Comparison of ENCODE assay signal across 8 mouse cellular contexts in genomic region chr17:44078631-44079350, GRCm38 (mm10). TPM values are rescaled to one million over a fixed set of nuclear protein-coding genes. Genes with fewer than 3 reads are reported as not detected.
A peak's percentile ranks its signal among the peaks of the same experiment; 100 is the strongest.
DNase-seq lines count a peak whose midpoint lies in the region; ATAC-seq and TF ChIP-seq lines count a peak whose summit lies in the region.

Enpp5 (plus strand) TSS chr17:44078813.

- peak; percentile 43 to 46; a peak in 2 of 4 replicates for TF ChIP-seq POLR2A in MEL (IDR thresholded peaks at IDR 0.05; ENCODE audit: control insufficient read depth in 1 of 2, insufficient read depth in 1 of 2, low read depth in 1 of 2, low read length in 2 of 2, poor library complexity in 1 of 2)
- TF ChIP-seq POLR2A in cerebellum, adult 2 months (IDR thresholded peaks at IDR 0.05; ENCODE audit: borderline replicate concordance, insufficient read depth, low read length): peak; percentile 77
- peak; percentile 79; the same call in 1 of the 2 replicates for TF ChIP-seq POLR2A in lung, adult 2 months (IDR thresholded peaks at IDR 0.05; ENCODE audit: borderline replicate concordance, extremely low read depth, low read depth, low read length)
- peak; percentile 47 for TF ChIP-seq POLR2A in olfactory bulb, adult 2 months (IDR thresholded peaks at IDR 0.05; ENCODE audit: insufficient read depth, low read depth, low read length)

- H3K36me3 ChIP-seq in MEL (ENCODE audit: control insufficient read depth in 1 of 2, insufficient read depth in 2 of 2, low read length in 2 of 2): peaks cover 3 to 12% of the 10 kb centered on the region in 2 experiments
- peaks cover 24% of the 10 kb centered on the region for H3K36me3 ChIP-seq in forebrain, postnatal 0 days (ENCODE audit: insufficient read depth)

- peak; percentile 93 for DNase-seq in MEL (ENCODE audit: low read depth, low spot score)
- DNase-seq in cerebellum, adult 2 months: peak; percentile 93 to 95
- peak; percentile 95 for DNase-seq in forebrain, postnatal 0 days
- peak; percentile 73 to 75 for DNase-seq in heart, postnatal 36 days
- DNase-seq in layer of hippocampus, adult 2 months (ENCODE audit: low spot score in 2 of 2): peak; percentile 89 to 93
- DNase-seq in lung, adult 2 months: peak; percentile 84
- peak; percentile 72 to 80 for DNase-seq in thymus, adult 18-20 months

- H3K9ac ChIP-seq in MEL (ENCODE audit: control insufficient read depth, low read depth, low read length, poor library complexity, severe bottlenecking): peak within 1 kb of the TSS; percentile 72
- peak within 1 kb of the TSS; percentile 76 for H3K9ac ChIP-seq in forebrain, postnatal 0 days

- intact Hi-C loops in heart, postnatal 36 days (cut with DNase I): loop anchor here (10.0 kb wide), 1 partner anchor 176 kb away; no protein-coding TSS in a partner anchor

- peak; percentile 99 for ATAC-seq in forebrain, postnatal 0 days

- no peak for TF ChIP-seq CTCF in MEL (IDR thresholded peaks at IDR 0.05 in 2 of 3, conservative IDR thresholded peaks at IDR 0.05 in 1 of 3; ENCODE audit: control insufficient read depth in 1 of 3, insufficient read depth in 1 of 3, low read depth in 2 of 3, low read length in 3 of 3, poor library complexity in 1 of 3, severe bottlenecking in 1 of 3)
- no peak for TF ChIP-seq CTCF in cerebellum, adult 2 months (IDR thresholded peaks at IDR 0.05; ENCODE audit: borderline replicate concordance, insufficient read depth, low read depth, low read length)
- 0 out of 2 replicates have a peak, but pooled peaks have one; percentile 8 for TF ChIP-seq CTCF in forebrain, postnatal 0 days (IDR thresholded peaks at IDR 0.05; ENCODE audit: low read depth)
- TF ChIP-seq CTCF in layer of hippocampus, adult 2 months (conservative IDR thresholded peaks at IDR 0.05): no peak
- no peak for TF ChIP-seq CTCF in lung, adult 2 months (IDR thresholded peaks at IDR 0.05; ENCODE audit: insufficient read depth, low read length)
- TF ChIP-seq CTCF in olfactory bulb, adult 2 months (IDR thresholded peaks at IDR 0.05; ENCODE audit: insufficient read depth, low read depth, low read length): no peak

- H3K4me3 ChIP-seq in MEL (ENCODE audit: control insufficient read depth in 1 of 2, insufficient read depth in 1 of 2, low read depth in 2 of 2, low read length in 2 of 2): peak within 1 kb of the TSS; percentile 67 to 100
- H3K4me3 ChIP-seq in cerebellum, adult 2 months (replicated peaks; ENCODE audit: insufficient read depth, low read depth, low read length): peak within 1 kb of the TSS; percentile 62
- peak within 1 kb of the TSS; percentile 65 for H3K4me3 ChIP-seq in forebrain, postnatal 0 days (ENCODE audit: low read depth, low read length)
- peak within 1 kb of the TSS; percentile 97 for H3K4me3 ChIP-seq in layer of hippocampus, adult 2 months
- peak within 1 kb of the TSS; percentile 80 for H3K4me3 ChIP-seq in lung, adult 2 months (replicated peaks; ENCODE audit: extremely low read depth, low read depth, low read length)
- peak within 1 kb of the TSS; percentile 91 for H3K4me3 ChIP-seq in olfactory bulb, adult 2 months (ENCODE audit: insufficient read depth, low read depth, low read length)

- no peaks in the 10 kb centered on the region for H3K27me3 ChIP-seq in MEL (ENCODE audit: control insufficient read depth in 1 of 2, insufficient read depth in 2 of 2, low read length in 2 of 2)
- H3K27me3 ChIP-seq in cerebellum, adult 2 months (ENCODE audit: control insufficient read depth, insufficient read depth, low read length): no peaks in the 10 kb centered on the region
- H3K27me3 ChIP-seq in forebrain, postnatal 0 days (ENCODE audit: insufficient read depth, low read length): no peaks in the 10 kb centered on the region

- H3K4me1 ChIP-seq in MEL (ENCODE audit: control insufficient read depth in 1 of 2, insufficient read depth in 2 of 2, low read length in 2 of 2): peaks cover 20 to 22% of the 10 kb centered on the region in 2 experiments
- H3K4me1 ChIP-seq in cerebellum, adult 2 months (ENCODE audit: control insufficient read depth, insufficient read depth, low read length): peaks cover 2% of the 10 kb centered on the region; the same call in 1 of the 2 replicates
- H3K4me1 ChIP-seq in forebrain, postnatal 0 days (ENCODE audit: insufficient read depth): peaks cover 4% of the 10 kb centered on the region
- H3K4me1 ChIP-seq in lung, adult 2 months (ENCODE audit: control insufficient read depth, insufficient read depth, low read length): peaks cover 4% of the 10 kb centered on the region
- peaks cover 3% of the 10 kb centered on the region; the same call in 1 of the 2 replicates for H3K4me1 ChIP-seq in olfactory bulb, adult 2 months (ENCODE audit: control insufficient read depth, insufficient read depth, low read length)

- peak within 1 kb of the TSS; percentile 65 for H3K4me2 ChIP-seq in forebrain, postnatal 0 days (ENCODE audit: low read depth)

- peak within 1 kb of the TSS; percentile 47 for H3K27ac ChIP-seq in MEL (ENCODE audit: control insufficient read depth, low read depth, low read length)
- peak within 1 kb of the TSS; percentile 67; the same call in 1 of the 2 replicates for H3K27ac ChIP-seq in cerebellum, adult 2 months (ENCODE audit: insufficient read depth, low read length)
- H3K27ac ChIP-seq in forebrain, postnatal 0 days (ENCODE audit: low read depth, low read length): peak within 1 kb of the TSS; percentile 94
- peak within 1 kb of the TSS; percentile 97 for H3K27ac ChIP-seq in layer of hippocampus, adult 2 months
- H3K27ac ChIP-seq in olfactory bulb, adult 2 months (ENCODE audit: insufficient read depth, low read depth, low read length): peak within 1 kb of the TSS; percentile 79

- no peaks in the 10 kb centered on the region for H3K9me3 ChIP-seq in MEL (replicated peaks; ENCODE audit: insufficient read depth, low read length)
- H3K9me3 ChIP-seq in forebrain, postnatal 0 days (ENCODE audit: low read length): no peaks in the 10 kb centered on the region

- TF ChIP-seq EP300 in MEL (IDR thresholded peaks at IDR 0.05; ENCODE audit: low read depth in 1 of 2, low read length in 2 of 2): 0 out of 4 replicates have a peak, but pooled peaks of 1 of the 2 experiments have one; percentile 14

- H3K79me2 ChIP-seq in MEL (ENCODE audit: control insufficient read depth, insufficient read depth, low read length, poor library complexity): 0 out of 2 replicates have a peak, but pooled peaks cover 2% of the 10 kb centered on the region

- no peak for TF ChIP-seq RAD21 in MEL (IDR thresholded peaks at IDR 0.05; ENCODE audit: low read depth, low read length)

- 1% methylated on average over 31 of the region's 31 CpGs for WGBS in cerebellum, adult 2 months
- 1% methylated on average over 30 of the region's 31 CpGs for WGBS in forebrain, postnatal 0 days
- WGBS in lung, adult 2 months: 1% methylated on average over 31 of the region's 31 CpGs
- WGBS in olfactory bulb, adult 2 months: under 1% methylated on average over 31 of the region's 31 CpGs

TF ChIP-seq in MEL, 35 proteins besides CTCF, POLR2A, EP300 and RAD21 (continues in another document):
- TF ChIP-seq SIN3A (IDR thresholded peaks at IDR 0.05; ENCODE audit: low read length): peak; percentile 37; the same call in 1 of the 2 replicates
- TF ChIP-seq ELF1 (IDR thresholded peaks at IDR 0.05; ENCODE audit: low read depth, low read length): peak; percentile 63; the same call in 1 of the 2 replicates
- TF ChIP-seq ZMIZ1 (IDR thresholded peaks at IDR 0.05; ENCODE audit: low read depth, low read length): no peak
- TF ChIP-seq MYC (IDR thresholded peaks at IDR 0.05; ENCODE audit: low read depth, low read length): no peak
- TF ChIP-seq MAX (IDR thresholded peaks at IDR 0.05; ENCODE audit: low read length): peak; percentile 26; the same call in 1 of the 2 replicates
- no peak for TF ChIP-seq ZNF384 (IDR thresholded peaks at IDR 0.05; ENCODE audit: low read depth, low read length)
- TF ChIP-seq POLR2AphosphoS5 (IDR thresholded peaks at IDR 0.05; ENCODE audit: borderline replicate concordance, low read depth, low read length): no peak
- peak; percentile 77; the same call in 1 of the 2 replicates for TF ChIP-seq MAZ (IDR thresholded peaks at IDR 0.05; ENCODE audit: low read depth, low read length)
- no peak for TF ChIP-seq MEF2A (IDR thresholded peaks at IDR 0.05; ENCODE audit: extremely low read depth, insufficient replicate concordance, low read depth, low read length, poor library complexity, severe bottlenecking)
- TF ChIP-seq NRF1 (IDR thresholded peaks at IDR 0.05; ENCODE audit: insufficient read depth, low read depth, low read length, poor library complexity, severe bottlenecking): peak; percentile 50
- TF ChIP-seq RCOR1 (IDR thresholded peaks at IDR 0.05; ENCODE audit: low read depth, low read length): 0 out of 2 replicates have a peak, but pooled peaks have one; percentile 19
- no peak for TF ChIP-seq TAL1 (IDR thresholded peaks at IDR 0.05; ENCODE audit: low read length)
- TF ChIP-seq BHLHE40 (IDR thresholded peaks at IDR 0.05; ENCODE audit: borderline replicate concordance, low read depth, low read length): no peak
- no peak for TF ChIP-seq ZC3H11A (IDR thresholded peaks at IDR 0.05; ENCODE audit: low read depth, low read length)
- no peak for TF ChIP-seq POLR2AphosphoS2 (IDR thresholded peaks at IDR 0.05; ENCODE audit: low read length)
- no peak for TF ChIP-seq ZKSCAN1 (IDR thresholded peaks at IDR 0.05; ENCODE audit: low read depth, low read length)
- TF ChIP-seq GATA1 (IDR thresholded peaks at IDR 0.05; ENCODE audit: low read depth, low read length): no peak
- no peak; the same call in 1 of the 2 replicates for TF ChIP-seq NELFE (IDR thresholded peaks at IDR 0.05; ENCODE audit: low read depth, low read length)
- no peak for TF ChIP-seq JUND (IDR thresholded peaks at IDR 0.05; ENCODE audit: low read depth, low read length)
- peak; percentile 73 for TF ChIP-seq USF1 (IDR thresholded peaks at IDR 0.05; ENCODE audit: low read depth, low read length)
- TF ChIP-seq ETS1 (IDR thresholded peaks at IDR 0.05; ENCODE audit: low read depth, low read length): peak; percentile 43; the same call in 1 of the 2 replicates
- TF ChIP-seq E2F4 (IDR thresholded peaks at IDR 0.05; ENCODE audit: borderline replicate concordance, low read depth, low read length): no peak

RNA-seq across cellular contexts. Expression of gene Enpp5, which starts in this region (rescaled TPM):
- 5.2 TPM in 2 replicates for total RNA-seq in MEL (2012; rRNA removed)
- 1 to 10 TPM in 1 of 2 experiments, not detected in 1; 7.0 TPM for polyA plus RNA-seq in MEL (2012; ENCODE audit: insufficient read depth in 1 of 2, insufficient read length in 2 of 2, low read depth in 1 of 2, low replicate concordance in 2 of 2, missing spikeins in 1 of 2)
- polyA plus RNA-seq in cerebellum, adult 2 months (2012; rRNA removed): 220 and 223 TPM in 2 replicates
- 102 and 130 TPM in 2 replicates for total RNA-seq in forebrain, postnatal 0 days (2014; rRNA removed)
- polyA plus RNA-seq in forebrain, postnatal 0 days (2015; fragmentation: Nextera tagmentation; extraction: Ambion mirVana): 51.9 and 97.5 TPM in 2 replicates
- 10 to 100 TPM; 11.9 to 13.4 TPM for total RNA-seq in heart, postnatal 36 days (2021)
- total RNA-seq in layer of hippocampus, adult 2 months (2021): 100 to 1,000 TPM; 153 to 159 TPM
- 24.5 and 38.7 TPM in 2 replicates for polyA plus RNA-seq in lung, adult 2 months (2012; rRNA removed)
- not detected in 2 replicates for polyA plus RNA-seq in olfactory bulb, adult 2 months (2012; ENCODE audit: insufficient read depth, insufficient read length, low replicate concordance, missing spikeins)

Comparison
In these comparisons a context has a peak if more than half of its experiments do, and no peak if none do; other contexts are left out.
1. Peak in every context shown above with its lines: DNase-seq, ATAC-seq, H3K4me3 ChIP-seq and H3K27ac ChIP-seq.
2. H3K27ac ChIP-seq: peak in every context shown above with its lines; median percentile 97 in layer of hippocampus, adult 2 months; 94 in forebrain, postnatal 0 days; 79 in olfactory bulb, adult 2 months; 67 in cerebellum, adult 2 months; 47 in MEL.